Mouse (Mus musculus) frontal cortex, postnatal 10 days (tissue): ENCODE results near the gene Dpm3.

Source experiments
- DNase-seq, 2 experiments: peaks; one replicate each; pipeline ENCODE4 v3.0.0; 2022; ENCODE audit warnings: low spot score in 2 of 2, mixed read lengths in 1 of 2

Dpm3 gene

GRCm38 (mm10) chr3:89231772-89232275, 27.3 kb upstream of the Dpm3 start:
- no peak for DNase-seq

DNA sequence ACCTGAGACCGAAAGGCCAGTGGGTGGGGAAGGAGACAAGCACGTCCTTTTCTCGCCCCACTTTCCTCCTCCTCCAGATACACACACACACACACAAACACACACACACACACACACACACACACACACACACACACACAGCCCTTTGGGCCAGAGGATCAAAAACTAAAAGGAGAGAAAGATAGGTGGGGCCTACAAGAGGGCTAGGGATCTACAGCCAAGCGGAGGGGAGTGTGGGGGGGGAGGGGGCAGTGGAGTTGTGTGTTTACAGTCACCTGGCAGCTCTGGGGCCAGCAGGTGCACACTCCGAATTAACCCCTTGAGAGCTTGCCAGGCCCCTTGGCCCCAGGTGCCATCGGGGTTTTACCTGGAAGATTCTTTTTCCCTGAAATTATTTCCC, 26.5 kb upstream of the Dpm3 start:
- DNase-seq = no peak

DNA sequence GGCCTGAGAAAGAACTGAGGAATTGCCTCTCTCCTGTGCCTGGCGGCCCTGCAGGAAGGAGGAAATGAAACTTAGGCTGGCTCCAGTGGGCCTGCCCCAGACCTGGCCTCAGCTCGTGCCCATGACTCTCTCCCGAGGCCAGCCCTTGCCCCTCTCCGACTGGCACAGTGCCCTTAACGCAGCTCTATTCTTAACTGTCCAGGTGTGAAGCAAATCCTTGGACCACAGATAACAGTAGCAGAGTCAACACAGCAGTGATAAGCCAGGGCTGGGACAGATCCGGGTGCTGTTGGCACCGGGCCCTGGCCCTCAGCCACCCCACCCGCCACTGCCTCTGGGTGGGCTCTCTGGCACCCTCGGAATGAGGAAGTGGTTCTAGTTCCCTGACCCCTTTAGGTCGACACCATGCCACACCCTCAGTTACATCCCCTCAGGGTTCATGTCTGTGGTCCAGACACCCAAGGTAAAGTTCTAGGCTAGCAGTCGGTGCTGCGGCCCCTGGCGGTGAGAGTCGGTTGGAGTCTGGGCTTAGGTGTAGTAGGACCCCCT, 25.5 kb upstream of the Dpm3 start:
- no peak for DNase-seq

GRCm38 (mm10) chr3:89236516-89236915, 22.6 kb upstream of the Dpm3 start:
- no peak for DNase-seq

GRCm38 (mm10) chr3:89237682-89238081, 21.5 kb upstream of the Dpm3 start:
- DNase-seq = no peak

GRCm38 (mm10) chr3:89238494-89238893, 20.7 kb upstream of the Dpm3 start:
- DNase-seq = no peak

DNA sequence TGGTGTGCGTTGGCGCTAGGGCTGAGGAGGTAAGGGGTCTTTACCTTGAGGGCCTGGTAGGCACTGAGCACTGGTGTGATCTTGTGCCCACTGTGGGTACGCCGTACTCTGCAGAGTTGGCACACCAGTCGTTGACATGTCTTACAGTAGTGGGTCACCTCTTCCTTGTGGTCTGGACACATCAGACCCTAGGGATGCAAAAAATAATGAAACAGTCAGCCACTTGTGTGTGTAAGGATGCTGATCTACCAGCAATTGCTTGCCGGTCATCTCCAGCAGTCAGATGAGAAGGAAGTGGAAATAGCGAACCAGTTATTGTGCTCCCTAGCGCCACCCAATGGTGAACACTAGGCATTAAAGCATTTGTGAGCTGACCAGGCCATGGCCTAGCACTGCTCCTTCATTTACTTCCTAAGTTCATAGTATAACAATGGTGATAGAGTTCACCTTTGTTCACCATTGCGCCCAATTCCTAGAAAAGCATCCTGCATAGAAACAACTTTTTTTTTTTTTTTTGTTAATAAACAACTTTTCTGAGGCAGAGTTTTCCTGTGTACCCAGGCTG, 16.7 kb upstream of the Dpm3 start:
- DNase-seq = no peak

GRCm38 (mm10) chr3:89243609-89244008, 15.5 kb upstream of the Dpm3 start:
- peak in 1 of 2 experiments; percentile 63 for DNase-seq

DNA sequence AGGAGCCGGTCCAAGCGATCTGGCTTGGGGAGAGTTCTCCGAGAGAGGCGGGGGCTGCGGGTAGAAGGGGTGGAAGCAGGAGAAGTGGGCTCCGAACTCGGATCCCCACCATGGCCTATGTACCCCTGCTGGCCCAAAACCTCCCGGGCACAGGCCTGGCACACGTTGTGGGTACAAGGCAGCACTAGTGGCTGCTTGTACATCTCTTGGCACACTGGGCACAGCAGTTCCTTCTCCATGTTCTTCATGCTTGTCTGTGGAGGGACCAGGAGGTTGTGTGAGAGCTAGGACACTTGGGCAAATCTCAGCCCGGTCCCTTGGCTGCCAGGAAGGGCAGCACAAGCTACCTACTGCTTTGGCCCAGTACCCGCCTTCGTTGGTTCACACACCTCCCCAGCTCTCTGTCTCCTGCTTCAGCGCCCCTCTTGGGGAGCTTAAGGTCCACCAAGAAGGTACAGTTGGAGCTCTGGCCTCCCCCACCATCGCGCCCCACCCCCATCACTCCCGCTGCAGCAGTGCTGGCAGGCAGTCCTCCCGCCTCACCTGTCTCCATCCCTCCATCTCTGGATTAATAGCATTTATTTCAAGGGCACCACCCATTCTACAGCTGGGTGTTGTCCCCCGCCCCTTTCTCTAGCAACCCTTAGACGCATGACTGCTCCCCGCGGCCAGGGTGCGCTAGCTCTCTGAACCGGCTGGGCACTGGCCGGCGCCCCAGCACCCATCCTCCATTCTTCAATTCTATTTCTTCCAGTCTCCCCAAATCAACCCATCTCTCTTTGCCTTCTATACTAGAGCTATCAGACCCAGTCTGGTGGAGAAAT, 14.8 kb upstream of the Dpm3 start:
- DNase-seq = no peak

DNA sequence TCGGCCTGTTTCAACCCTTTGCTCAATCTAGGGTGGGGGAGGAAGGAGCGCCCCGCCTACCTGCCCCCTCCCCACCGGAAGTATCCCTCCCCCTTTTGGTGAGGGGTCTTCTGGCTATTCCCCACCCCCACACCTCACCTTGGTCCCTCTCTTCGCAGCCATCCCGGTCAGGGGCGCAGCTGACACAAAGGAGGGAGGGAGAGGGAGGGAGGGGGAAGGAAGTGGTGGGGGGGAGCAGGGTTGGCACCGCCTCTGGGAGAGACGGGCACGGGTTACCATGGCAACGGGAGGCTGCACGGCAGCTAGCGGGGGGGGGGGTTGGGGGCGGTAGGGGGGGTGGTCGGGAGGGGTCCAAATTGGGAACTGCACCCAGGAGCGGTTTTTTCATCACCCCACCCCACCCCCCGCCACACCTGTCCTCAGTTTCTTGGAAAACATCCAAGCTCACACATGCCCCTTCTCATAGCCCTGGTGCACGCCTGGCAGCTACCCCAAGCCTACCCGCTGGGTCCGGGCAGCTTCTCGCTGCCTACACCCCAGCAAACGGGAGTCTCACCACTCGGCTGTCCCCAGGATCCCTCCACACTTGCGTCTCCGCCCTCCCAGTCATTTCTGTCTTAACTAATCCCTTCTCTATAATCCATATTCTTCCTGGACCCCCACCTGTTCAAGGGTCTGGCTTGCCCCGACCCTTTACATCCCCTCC, 14.0 kb upstream of the Dpm3 start:
- DNase-seq = peak; percentile 64 to 74

GRCm38 (mm10) chr3:89245688-89246171, 13.4 kb upstream of the Dpm3 start, which contains the start of gene Krtcap2:
TSS of gene Krtcap2 (plus strand) at chr3:89245966.
- DNase-seq = peak; percentile 73 to 81

- DNase-seq = peak; percentile 88 to 89
These were observed 12.7 kb upstream of the Dpm3 start, which contains the start of gene Trim46 for GRCm38 (mm10) chr3:89246261-89247100. TSS of gene Trim46 (minus strand) at chr3:89246309.

DNA sequence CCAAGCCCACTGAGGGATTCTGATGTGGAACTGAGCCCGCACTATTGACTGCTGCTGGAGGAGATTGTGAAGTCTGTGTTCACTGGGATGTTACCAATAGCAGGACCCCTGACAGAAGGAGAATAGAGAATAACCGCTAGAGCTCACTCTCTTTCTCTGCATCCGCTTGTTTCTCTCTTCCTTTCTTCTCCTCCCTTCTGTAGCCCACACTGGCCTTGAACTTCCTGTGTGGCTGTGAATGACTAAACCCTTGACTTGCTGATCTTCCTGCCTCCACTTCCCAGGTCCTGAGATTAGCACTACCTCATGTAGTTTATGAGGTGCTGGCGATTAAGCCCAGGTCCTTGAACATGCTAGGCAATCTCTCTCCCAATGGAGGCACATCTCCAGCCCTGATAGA, 11.7 kb upstream of the Dpm3 start:
- no peak for DNase-seq

GRCm38 (mm10) chr3:89250435-89251040, 8.6 kb upstream of the Dpm3 start:
- no peak for DNase-seq

DNA sequence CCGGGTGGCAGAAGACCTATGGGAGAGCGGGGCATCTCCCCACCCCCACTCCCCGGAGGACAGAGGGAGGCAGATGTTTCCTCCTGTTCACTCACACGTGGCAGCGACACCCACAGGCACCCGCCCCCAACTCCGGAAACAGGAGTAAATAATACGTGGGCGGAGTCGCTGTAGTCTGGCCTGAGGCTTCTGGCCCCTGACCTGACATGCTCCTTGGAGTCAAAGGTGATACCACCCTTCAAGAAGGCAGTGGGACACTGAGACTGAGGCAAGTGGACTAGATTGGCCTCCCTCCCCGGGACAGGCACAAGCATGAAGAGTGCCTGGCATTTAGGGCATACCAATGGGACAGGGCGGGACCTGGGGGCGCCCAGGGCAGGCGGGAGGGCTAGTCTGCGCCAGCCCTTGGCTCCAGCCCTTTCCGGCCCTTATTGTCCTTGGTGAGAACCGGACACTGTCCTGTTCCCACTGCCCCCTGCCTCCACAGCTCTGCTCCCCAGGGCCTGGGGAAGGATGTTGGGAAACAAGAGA, 7.7 kb upstream of the Dpm3 start:
- no peak for DNase-seq

GRCm38 (mm10) chr3:89254994-89255393, 4.2 kb upstream of the Dpm3 start:
- DNase-seq = no peak

DNA sequence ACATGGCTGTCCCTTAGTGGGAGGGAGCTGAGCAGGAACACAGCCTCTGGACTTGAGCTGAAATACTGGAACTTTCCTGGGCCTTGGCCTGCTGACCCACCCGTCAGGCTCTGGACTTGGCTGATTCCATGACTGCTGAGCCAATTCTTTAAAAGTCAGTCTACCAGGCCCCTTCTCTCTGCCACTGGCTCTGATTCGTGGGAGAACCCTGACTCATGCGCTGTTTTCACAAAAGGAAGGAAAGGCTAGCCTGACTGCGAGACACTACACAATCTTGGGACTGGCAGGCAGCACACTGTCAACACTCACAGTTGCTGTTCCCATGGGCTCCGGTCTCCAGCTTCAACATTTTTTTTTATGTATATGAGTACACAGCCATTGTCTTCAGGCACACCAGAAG, 3.0 kb upstream of the Dpm3 start:
- no peak for DNase-seq

DNA sequence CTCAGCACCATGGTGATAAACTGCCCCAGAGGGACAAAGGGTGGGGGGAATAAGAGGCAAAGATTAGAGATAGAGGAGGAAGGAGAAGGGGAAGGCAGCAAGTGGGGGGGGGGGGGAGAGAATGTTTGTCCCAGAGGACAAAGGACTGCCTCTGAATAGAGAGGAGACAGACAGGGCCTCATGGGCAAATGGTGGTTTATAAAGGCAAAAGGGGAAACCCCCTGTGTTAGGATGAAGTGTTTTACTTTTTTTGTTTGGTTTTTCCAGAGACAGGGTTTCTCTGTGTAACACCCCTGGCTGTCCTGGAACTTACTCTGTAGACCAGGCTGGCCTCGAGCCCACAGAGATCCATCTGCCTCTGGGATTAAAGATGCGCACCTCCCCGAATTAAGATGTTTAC, 1.1 kb downstream of the Dpm3 start:
- no peak for DNase-seq

- no peak for DNase-seq
These were observed 3.3 kb downstream of the Dpm3 start for GRCm38 (mm10) chr3:89262417-89262816.

DNA sequence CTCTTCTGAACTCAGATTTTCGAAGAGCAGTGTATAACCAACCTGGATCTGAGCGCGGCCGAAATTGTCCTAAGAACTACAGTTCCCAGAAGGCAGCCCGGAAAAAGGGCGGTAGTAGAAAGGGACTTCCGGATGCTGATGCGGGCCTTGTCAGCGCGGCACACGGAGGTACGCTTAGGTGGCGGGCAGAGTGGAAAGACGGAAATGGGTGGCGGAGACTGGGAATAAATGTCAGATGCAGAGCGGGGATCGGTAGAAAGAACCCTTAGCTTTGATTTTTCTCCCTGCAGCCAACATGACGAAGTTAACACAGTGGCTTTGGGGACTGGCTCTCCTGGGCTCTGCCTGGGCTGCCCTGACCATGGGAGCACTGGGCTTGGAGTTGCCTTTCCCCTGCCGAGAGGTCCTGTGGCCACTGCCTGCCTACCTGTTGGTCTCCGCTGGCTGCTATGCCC, 7.3 kb downstream of the Dpm3 start:
- peak; percentile 63 to 79 for DNase-seq
